Mouse (Mus musculus): ENCODE measurements at regions not wholly inside any gene's neighbourhood (a gene's known extent, or its start where the extent isn't known, plus 50 kb on each side); places are given as distances from the start of the nearest gene placed in this dataset.

DNA sequence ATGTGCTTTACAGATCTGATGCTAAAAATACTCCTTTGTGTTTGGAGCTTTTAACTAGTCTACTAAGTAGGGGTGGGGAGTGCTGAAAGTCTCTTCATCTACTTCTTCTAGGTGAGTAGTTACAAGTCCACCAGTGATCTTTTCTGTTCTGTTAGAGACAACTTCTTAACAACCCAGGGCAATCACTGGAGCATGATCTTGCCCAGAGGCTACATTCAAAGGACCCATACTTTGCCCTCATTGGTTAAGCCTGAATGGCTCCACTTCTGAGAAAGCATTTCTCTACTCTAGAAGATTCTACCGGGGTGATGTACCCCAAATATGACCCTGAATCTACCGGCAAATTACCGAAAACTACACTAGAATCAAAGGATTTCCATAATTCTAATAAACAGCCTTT lies 390.2 kb downstream of the Lpin1 start:
- H3K4me3 ChIP-seq (ENCODE audit: low read depth, low read length) = no peak overlapping the region
- ATAC-seq (ENCODE audit: insufficient number of reproducible peaks, insufficient read depth, low FRiP score, low read depth) = no peak
- no peaks in the 10 kb centered on the region for H3K36me3 ChIP-seq (ENCODE audit: control insufficient read depth, insufficient read depth, low read length)
- H3K4me2 ChIP-seq (replicated peaks; ENCODE audit: low read depth, low read length) = no peak overlapping the region
- H3K4me1 ChIP-seq (ENCODE audit: control insufficient read depth, insufficient read depth, low read length) = 0 out of 2 replicates have a peak, but pooled peaks cover 2% of the 10 kb centered on the region
- 90% methylated on average over 3 of the region's 3 CpGs for WGBS
- H3K27ac ChIP-seq (ENCODE audit: low read length) = no peak overlapping the region
- H3K9me3 ChIP-seq (ENCODE audit: control insufficient read depth, low read depth, low read length) = no peaks in the 10 kb centered on the region
- no peaks in the 10 kb centered on the region for H3K27me3 ChIP-seq (ENCODE audit: control insufficient read depth, insufficient read depth, low read length)
- H3K9ac ChIP-seq (replicated peaks; ENCODE audit: low read depth, low read length) = no peak overlapping the region

DNA sequence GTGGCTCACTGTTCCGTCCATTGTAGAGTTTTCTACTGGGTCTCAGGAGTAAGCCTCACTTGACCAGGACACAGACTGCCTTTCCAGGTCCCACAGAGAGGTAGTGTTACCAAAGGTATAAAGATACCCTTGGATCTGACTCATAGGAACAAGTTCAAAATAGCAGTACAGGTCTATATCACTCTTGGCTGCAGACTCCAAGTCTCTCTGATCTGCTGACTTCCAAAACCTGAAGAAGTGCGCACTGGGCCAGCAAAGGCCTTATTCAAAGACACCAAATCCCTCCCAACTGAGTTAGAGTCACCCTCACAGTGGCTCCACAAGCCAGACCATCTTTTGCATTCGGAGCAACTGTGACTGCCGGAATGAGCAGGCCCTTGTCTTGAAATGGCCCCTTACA lies 391.9 kb downstream of the Lpin1 start:
- no peaks in the 10 kb centered on the region for H3K36me3 ChIP-seq (ENCODE audit: control insufficient read depth, insufficient read depth, low read length)
- 90% methylated on average over 4 of the region's 4 CpGs for WGBS

GRCm38 (mm10) chr12:16210553-16210952 lies 393.8 kb upstream of the Trib2 start:
- Histone ChIP-seq H3K36me3 (ENCODE audit: control insufficient read depth, insufficient read depth, low read length) (no peaks in the 10 kb centered on the region), H3K9me3 (ENCODE audit: control insufficient read depth, low read depth, low read length) (no peaks in the 10 kb centered on the region), H3K9ac (replicated peaks; ENCODE audit: low read depth, low read length) (no peak overlapping the region), H3K27ac (ENCODE audit: low read length) (no peak overlapping the region), H3K4me1 (ENCODE audit: control insufficient read depth, insufficient read depth, low read length) (no peaks in the 10 kb centered on the region), H3K27me3 (ENCODE audit: control insufficient read depth, insufficient read depth, low read length) (no peaks in the 10 kb centered on the region), H3K4me3 (ENCODE audit: low read depth, low read length) (no peak overlapping the region), H3K4me2 (replicated peaks; ENCODE audit: low read depth, low read length) (no peak overlapping the region)
- no peak for ATAC-seq (ENCODE audit: insufficient number of reproducible peaks, insufficient read depth, low FRiP score, low read depth)
- WGBS = 32% methylated on average over 4 of the region's 4 CpGs

More for the DNA sequence above, 391.9 kb downstream of the Lpin1 start:
- no peaks in the 10 kb centered on the region for H3K27me3 ChIP-seq (ENCODE audit: control insufficient read depth, insufficient read depth, low read length)
- H3K4me1 ChIP-seq (ENCODE audit: control insufficient read depth, insufficient read depth, low read length) = 0 out of 2 replicates have a peak, but pooled peaks cover 2% of the 10 kb centered on the region
- H3K4me3 ChIP-seq (ENCODE audit: low read depth, low read length) = no peak overlapping the region
- no peak overlapping the region for H3K9ac ChIP-seq (replicated peaks; ENCODE audit: low read depth, low read length)
- no peaks in the 10 kb centered on the region for H3K9me3 ChIP-seq (ENCODE audit: control insufficient read depth, low read depth, low read length)
- no peak for ATAC-seq (ENCODE audit: insufficient number of reproducible peaks, insufficient read depth, low FRiP score, low read depth)
- no peak overlapping the region for H3K4me2 ChIP-seq (replicated peaks; ENCODE audit: low read depth, low read length)
- H3K27ac ChIP-seq (ENCODE audit: low read length) = no peak overlapping the region

DNA sequence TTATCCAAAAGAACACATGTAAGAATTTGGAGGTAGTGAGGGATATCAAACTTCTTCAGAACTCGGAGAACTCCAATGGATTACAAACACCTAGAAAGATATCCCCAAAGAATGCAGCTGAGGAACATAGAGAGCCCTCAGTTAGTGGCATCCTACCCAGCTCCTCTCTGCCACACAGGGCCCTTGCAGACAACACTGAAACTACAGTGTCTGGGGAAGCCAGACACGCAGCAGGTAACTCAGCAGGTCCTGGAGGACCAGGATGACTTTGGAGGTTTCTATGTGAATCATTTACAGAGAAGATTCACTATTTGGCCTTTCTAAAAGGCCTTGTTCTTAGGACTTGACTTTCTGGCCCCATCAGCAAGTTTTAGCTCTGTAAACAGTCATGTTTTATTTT lies 393.4 kb upstream of the Trib2 start:
- 55% methylated on average over 2 of the region's 2 CpGs for WGBS
- Histone ChIP-seq H3K9me3 (ENCODE audit: control insufficient read depth, low read depth, low read length) (no peaks in the 10 kb centered on the region), H3K4me3 (ENCODE audit: low read depth, low read length) (no peak overlapping the region), H3K4me2 (replicated peaks; ENCODE audit: low read depth, low read length) (no peak overlapping the region), H3K27me3 (ENCODE audit: control insufficient read depth, insufficient read depth, low read length) (no peaks in the 10 kb centered on the region), H3K27ac (ENCODE audit: low read length) (no peak overlapping the region), H3K36me3 (ENCODE audit: control insufficient read depth, insufficient read depth, low read length) (no peaks in the 10 kb centered on the region), H3K9ac (replicated peaks; ENCODE audit: low read depth, low read length) (no peak overlapping the region), H3K4me1 (ENCODE audit: control insufficient read depth, insufficient read depth, low read length) (no peaks in the 10 kb centered on the region)
- ATAC-seq (ENCODE audit: insufficient number of reproducible peaks, insufficient read depth, low FRiP score, low read depth) = no peak

- whole genome bisulfite sequencing = 73% methylated on average over 4 of the region's 4 CpGs
- H3K4me3 ChIP-seq (ENCODE audit: low read depth, low read length) = no peak overlapping the region
- no peaks in the 10 kb centered on the region for H3K4me1 ChIP-seq (ENCODE audit: control insufficient read depth, insufficient read depth, low read length)
- no peak overlapping the region for H3K9ac ChIP-seq (replicated peaks; ENCODE audit: low read depth, low read length)
- no peaks in the 10 kb centered on the region for H3K9me3 ChIP-seq (ENCODE audit: control insufficient read depth, low read depth, low read length)
- no peaks in the 10 kb centered on the region for H3K36me3 ChIP-seq (ENCODE audit: control insufficient read depth, insufficient read depth, low read length)
- no peak for ATAC-seq (ENCODE audit: insufficient number of reproducible peaks, insufficient read depth, low FRiP score, low read depth)
- no peak overlapping the region for H3K27ac ChIP-seq (ENCODE audit: low read length)
- no peaks in the 10 kb centered on the region for H3K27me3 ChIP-seq (ENCODE audit: control insufficient read depth, insufficient read depth, low read length)
- H3K4me2 ChIP-seq (replicated peaks; ENCODE audit: low read depth, low read length) = no peak overlapping the region
These were observed 388.2 kb upstream of the Trib2 start for GRCm38 (mm10) chr12:16204941-16205340.

DNA sequence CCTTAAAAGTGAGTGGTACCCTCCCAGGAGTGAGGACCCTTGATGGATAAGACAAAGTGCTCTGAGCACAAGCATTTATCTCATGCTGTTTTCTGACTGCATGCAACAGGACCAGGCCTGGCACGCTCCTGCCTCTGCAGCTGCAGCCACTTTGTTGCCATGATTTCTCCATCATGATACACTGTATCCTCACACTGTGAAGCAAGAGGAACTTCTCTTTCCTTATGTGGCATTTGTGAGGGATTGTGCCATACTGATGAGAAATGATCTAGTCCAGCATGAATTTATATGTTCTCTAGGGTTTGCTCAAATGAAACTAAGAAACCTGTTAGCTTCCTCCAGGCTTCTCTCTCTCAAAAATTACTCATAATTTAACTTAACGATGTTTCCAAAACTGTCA lies 380.2 kb upstream of the Trib2 start:
- Histone ChIP-seq H3K4me2 (replicated peaks; ENCODE audit: low read depth, low read length) (no peak overlapping the region), H3K4me1 (ENCODE audit: control insufficient read depth, insufficient read depth, low read length) (no peaks in the 10 kb centered on the region), H3K9ac (replicated peaks; ENCODE audit: low read depth, low read length) (no peak overlapping the region), H3K27me3 (ENCODE audit: control insufficient read depth, insufficient read depth, low read length) (no peaks in the 10 kb centered on the region), H3K27ac (ENCODE audit: low read length) (no peak overlapping the region), H3K4me3 (ENCODE audit: low read depth, low read length) (no peak overlapping the region), H3K9me3 (ENCODE audit: control insufficient read depth, low read depth, low read length) (no peaks in the 10 kb centered on the region), H3K36me3 (ENCODE audit: control insufficient read depth, insufficient read depth, low read length) (no peaks in the 10 kb centered on the region)
- 91% methylated on average over 2 of the region's 2 CpGs for WGBS
- no peak for ATAC-seq (ENCODE audit: insufficient number of reproducible peaks, insufficient read depth, low FRiP score, low read depth)

DNA sequence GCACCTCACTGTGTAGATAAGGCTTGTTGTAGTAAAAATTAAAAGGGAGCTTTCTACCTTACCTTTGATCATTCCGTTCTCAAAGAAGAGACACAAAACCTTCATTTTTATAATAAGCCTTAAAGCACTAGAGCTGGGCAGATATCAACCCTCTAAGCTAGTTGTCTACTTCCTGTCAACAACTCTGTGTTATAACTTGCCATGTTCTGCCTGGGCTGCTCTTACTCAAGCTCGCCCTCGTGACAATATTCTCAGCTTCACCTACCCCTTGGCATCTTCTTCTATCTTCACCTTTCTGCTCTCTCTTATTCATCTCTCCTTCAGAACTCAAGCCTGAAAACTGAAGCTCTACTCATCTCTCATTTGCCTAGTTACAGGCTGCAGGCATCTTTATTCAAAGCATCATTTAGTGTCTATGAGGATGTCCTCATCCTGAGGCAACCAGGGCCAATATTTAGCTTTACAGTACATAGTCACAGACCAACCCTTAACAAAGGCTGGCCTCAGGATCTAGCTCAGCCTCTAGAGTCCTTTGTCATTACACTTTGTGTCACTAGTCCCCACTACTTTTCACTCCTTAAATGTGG lies 375.2 kb upstream of the Trib2 start:
- Histone ChIP-seq H3K27me3 (ENCODE audit: control insufficient read depth, insufficient read depth, low read length) (no peaks in the 10 kb centered on the region), H3K9ac (replicated peaks; ENCODE audit: low read depth, low read length) (no peak overlapping the region), H3K4me2 (replicated peaks; ENCODE audit: low read depth, low read length) (no peak overlapping the region), H3K36me3 (ENCODE audit: control insufficient read depth, insufficient read depth, low read length) (no peaks in the 10 kb centered on the region), H3K9me3 (ENCODE audit: control insufficient read depth, low read depth, low read length) (no peaks in the 10 kb centered on the region), H3K27ac (ENCODE audit: low read length) (no peak overlapping the region), H3K4me3 (ENCODE audit: low read depth, low read length) (no peak overlapping the region), H3K4me1 (ENCODE audit: control insufficient read depth, insufficient read depth, low read length) (no peaks in the 10 kb centered on the region)
- 82% methylated on average over 3 of the region's 3 CpGs for WGBS
- ATAC-seq (ENCODE audit: insufficient number of reproducible peaks, insufficient read depth, low FRiP score, low read depth) = no peak

DNA sequence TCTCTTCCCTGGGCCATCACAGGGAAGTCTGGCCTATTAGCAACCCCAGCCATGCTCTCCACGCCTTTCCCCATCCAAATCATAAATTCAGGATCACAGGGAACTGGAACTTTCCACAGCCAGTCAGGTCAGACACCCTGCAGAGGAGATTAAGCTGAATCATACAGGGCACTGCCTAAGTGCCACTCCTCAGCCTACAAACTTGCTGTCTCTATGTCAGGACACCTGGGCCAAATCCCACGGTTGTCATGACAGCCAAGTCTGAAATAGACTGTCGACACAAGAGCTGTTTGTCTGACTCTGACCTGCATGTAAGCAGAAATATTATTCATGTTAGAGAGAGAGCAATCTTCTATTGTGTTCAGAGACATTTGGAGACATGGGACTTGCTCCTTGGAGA lies 374.0 kb upstream of the Trib2 start:
- Histone ChIP-seq H3K27me3 (ENCODE audit: control insufficient read depth, insufficient read depth, low read length) (no peaks in the 10 kb centered on the region), H3K4me3 (ENCODE audit: low read depth, low read length) (no peak overlapping the region), H3K9me3 (ENCODE audit: control insufficient read depth, low read depth, low read length) (no peaks in the 10 kb centered on the region), H3K4me2 (replicated peaks; ENCODE audit: low read depth, low read length) (no peak overlapping the region), H3K27ac (ENCODE audit: low read length) (no peak overlapping the region), H3K4me1 (ENCODE audit: control insufficient read depth, insufficient read depth, low read length) (no peaks in the 10 kb centered on the region; the same call in 1 of the 2 replicates), H3K36me3 (ENCODE audit: control insufficient read depth, insufficient read depth, low read length) (no peaks in the 10 kb centered on the region), H3K9ac (replicated peaks; ENCODE audit: low read depth, low read length) (no peak overlapping the region)
- no peak for ATAC-seq (ENCODE audit: insufficient number of reproducible peaks, insufficient read depth, low FRiP score, low read depth)
- 24% methylated on average over 3 of the region's 3 CpGs for WGBS

- Histone ChIP-seq H3K4me2 (replicated peaks; ENCODE audit: low read depth, low read length) (no peak overlapping the region), H3K4me1 (ENCODE audit: control insufficient read depth, insufficient read depth, low read length) (no peaks in the 10 kb centered on the region; the same call in 1 of the 2 replicates), H3K27me3 (ENCODE audit: control insufficient read depth, insufficient read depth, low read length) (no peaks in the 10 kb centered on the region), H3K36me3 (ENCODE audit: control insufficient read depth, insufficient read depth, low read length) (no peaks in the 10 kb centered on the region), H3K4me3 (ENCODE audit: low read depth, low read length) (no peak overlapping the region), H3K9ac (replicated peaks; ENCODE audit: low read depth, low read length) (no peak overlapping the region), H3K9me3 (ENCODE audit: control insufficient read depth, low read depth, low read length) (no peaks in the 10 kb centered on the region), H3K27ac (ENCODE audit: low read length) (no peak overlapping the region)
- ATAC-seq (ENCODE audit: insufficient number of reproducible peaks, insufficient read depth, low FRiP score, low read depth) = no peak
These were observed 372.7 kb upstream of the Trib2 start for GRCm38 (mm10) chr12:16189441-16189840.
